Mouse (Mus musculus): Measurements from ENCODE around the gene Krt82. TPM values are rescaled to one million over a fixed set of nuclear protein-coding genes. Genes with fewer than 3 reads are reported as not detected.
A peak's percentile ranks its signal among the peaks of the same experiment; 100 is the strongest.
"Not testable (repeated sequence)": the region's sequence is repeated elsewhere in the genome, so short reads cannot be mapped to it uniquely, and the experiment has no call there.

The Krt82 gene
- total and polyA plus RNA-seq, 2 experiments from 2014 or later, result not detected

GRCm38 (mm10) chr15:101532720-101533119 is 17.7 kb downstream of the Krt82 start, which contains the start of gene Krt84:
Krt84 (minus strand) TSS chr15:101532820.
- ATAC-seq (ENCODE audit: low FRiP score), result no peak
- H3K4me2 ChIP-seq (ENCODE audit: low read depth, low read length, poor library complexity, severe bottlenecking), result no peak within 1 kb of the TSS
- no peaks in the 10 kb centered on the region for H3K27me3 ChIP-seq (ENCODE audit: insufficient read depth, low read length)
- no peak for TF ChIP-seq CTCF (IDR thresholded peaks at IDR 0.05)
- H3K4me1 ChIP-seq (ENCODE audit: insufficient read depth, low read length), result no peaks in the 10 kb centered on the region
- DNase-seq (ENCODE audit: low spot score), result no peak
- H3K27ac ChIP-seq (ENCODE audit: low read depth, low read length), result no peak within 1 kb of the TSS
- no peak within 1 kb of the TSS for H3K9ac ChIP-seq (replicated peaks; ENCODE audit: low read length, poor library complexity, severe bottlenecking)
- H3K36me3 ChIP-seq (ENCODE audit: insufficient read depth, low read length), result no peaks in the 10 kb centered on the region
- WGBS, result 87% methylated on average over 7 of the region's 7 CpGs
- no peaks in the 10 kb centered on the region for H3K9me3 ChIP-seq (ENCODE audit: low read length)
- no peak within 1 kb of the TSS for H3K4me3 ChIP-seq (ENCODE audit: low read depth, low read length)

GRCm38 (mm10) chr15:101522556-101523232 is 27.8 kb downstream of the Krt82 start:
- Histone ChIP-seq H3K9ac (replicated peaks; ENCODE audit: low read length, poor library complexity, severe bottlenecking) (no peak overlapping the region), H3K4me3 (ENCODE audit: low read depth, low read length) (no peak overlapping the region), H3K36me3 (ENCODE audit: insufficient read depth, low read length) (no peaks in the 10 kb centered on the region), H3K27me3 (ENCODE audit: insufficient read depth, low read length) (no peaks in the 10 kb centered on the region), H3K4me2 (ENCODE audit: low read depth, low read length, poor library complexity, severe bottlenecking) (no peak overlapping the region), H3K27ac (ENCODE audit: low read depth, low read length) (no peak overlapping the region), H3K4me1 (ENCODE audit: insufficient read depth, low read length) (no peaks in the 10 kb centered on the region), H3K9me3 (ENCODE audit: low read length) (no peaks in the 10 kb centered on the region)
- ATAC-seq (ENCODE audit: low FRiP score), result no peak
- TF ChIP-seq CTCF (IDR thresholded peaks at IDR 0.05), result no peak
- WGBS, result 86% methylated on average over 4 of the region's 4 CpGs
- DNase-seq (ENCODE audit: low spot score), result no peak

GRCm38 (mm10) chr15:101519792-101520191 is 30.7 kb downstream of the Krt82 start:
- Histone ChIP-seq H3K9ac (replicated peaks; ENCODE audit: low read length, poor library complexity, severe bottlenecking) (no peak overlapping the region), H3K9me3 (ENCODE audit: low read length) (no peaks in the 10 kb centered on the region), H3K4me3 (ENCODE audit: low read depth, low read length) (no peak overlapping the region), H3K27ac (ENCODE audit: low read depth, low read length) (no peak overlapping the region), H3K36me3 (ENCODE audit: insufficient read depth, low read length) (no peaks in the 10 kb centered on the region), H3K4me1 (ENCODE audit: insufficient read depth, low read length) (no peaks in the 10 kb centered on the region), H3K27me3 (ENCODE audit: insufficient read depth, low read length) (no peaks in the 10 kb centered on the region), H3K4me2 (ENCODE audit: low read depth, low read length, poor library complexity, severe bottlenecking) (no peak overlapping the region)
- peak; percentile 95 for TF ChIP-seq CTCF (IDR thresholded peaks at IDR 0.05)
- ATAC-seq (ENCODE audit: low FRiP score) (no peak), DNase-seq (ENCODE audit: low spot score) (peak; percentile 88)
- 18% methylated on average over 2 of the region's 2 CpGs for WGBS

GRCm38 (mm10) chr15:101517161-101517560 is 33.3 kb downstream of the Krt82 start, which contains the start of gene Gm49425:
Gm49425 (minus strand) TSS chr15:101517261.
- H3K27ac ChIP-seq (ENCODE audit: low read depth, low read length); H3K27me3 ChIP-seq (ENCODE audit: insufficient read depth, low read length); DNase-seq (ENCODE audit: low spot score); H3K36me3 ChIP-seq (ENCODE audit: insufficient read depth, low read length); H3K4me2 ChIP-seq (ENCODE audit: low read depth, low read length, poor library complexity, severe bottlenecking); H3K4me3 ChIP-seq (ENCODE audit: low read depth, low read length); H3K9me3 ChIP-seq (ENCODE audit: low read length); H3K4me1 ChIP-seq (ENCODE audit: insufficient read depth, low read length); ATAC-seq (ENCODE audit: low FRiP score); H3K9ac ChIP-seq (replicated peaks; ENCODE audit: low read length, poor library complexity, severe bottlenecking): not testable (repeated sequence)
- 78% methylated on average over 2 of the region's 2 CpGs for WGBS

- DNase-seq (ENCODE audit: low spot score), result no peak
- ATAC-seq (ENCODE audit: low FRiP score), result no peak
- Histone ChIP-seq H3K36me3 (ENCODE audit: insufficient read depth, low read length) (no peaks in the 10 kb centered on the region), H3K4me3 (ENCODE audit: low read depth, low read length) (no peak overlapping the region), H3K27ac (ENCODE audit: low read depth, low read length) (no peak overlapping the region), H3K4me1 (ENCODE audit: insufficient read depth, low read length) (no peaks in the 10 kb centered on the region), H3K27me3 (ENCODE audit: insufficient read depth, low read length) (no peaks in the 10 kb centered on the region), H3K9ac (replicated peaks; ENCODE audit: low read length, poor library complexity, severe bottlenecking) (no peak overlapping the region), H3K4me2 (ENCODE audit: low read depth, low read length, poor library complexity, severe bottlenecking) (no peak overlapping the region), H3K9me3 (ENCODE audit: low read length) (no peaks in the 10 kb centered on the region)
- no peak for TF ChIP-seq CTCF (IDR thresholded peaks at IDR 0.05)
- WGBS, result 86% methylated on average over 9 of the region's 9 CpGs
Observed at GRCm38 (mm10) chr15:101508247-101508646, 42.2 kb downstream of the Krt82 start.

GRCm38 (mm10) chr15:101506896-101507758 is 43.3 kb downstream of the Krt82 start:
- TF ChIP-seq CTCF (IDR thresholded peaks at IDR 0.05), result no peak
- WGBS, result 48% methylated on average over 14 of the region's 14 CpGs
- H3K9ac ChIP-seq (replicated peaks; ENCODE audit: low read length, poor library complexity, severe bottlenecking), result no peak overlapping the region
- H3K4me2 ChIP-seq (ENCODE audit: low read depth, low read length, poor library complexity, severe bottlenecking), result no peak overlapping the region
- H3K27me3 ChIP-seq (ENCODE audit: insufficient read depth, low read length), result no peaks in the 10 kb centered on the region
- ATAC-seq (ENCODE audit: low FRiP score), result no peak
- no peaks in the 10 kb centered on the region for H3K36me3 ChIP-seq (ENCODE audit: insufficient read depth, low read length)
- no peak for DNase-seq (ENCODE audit: low spot score)
- H3K27ac ChIP-seq (ENCODE audit: low read depth, low read length), result no peak overlapping the region
- no peaks in the 10 kb centered on the region for H3K4me1 ChIP-seq (ENCODE audit: insufficient read depth, low read length)
- no peaks in the 10 kb centered on the region for H3K9me3 ChIP-seq (ENCODE audit: low read length)
- no peak overlapping the region for H3K4me3 ChIP-seq (ENCODE audit: low read depth, low read length)

All from midbrain, postnatal 0 days (tissue).